Mouse (Mus musculus): Measurements from ENCODE around the gene Snf8. TPM values are rescaled to one million over a fixed set of nuclear protein-coding genes. Genes with fewer than 3 reads are reported as not detected.
A peak's percentile ranks its signal among the peaks of the same experiment; 100 is the strongest.

Snf8 gene
- polyA plus RNA-seq, 1 experiment from 2014 or later: 97.8 TPM

DNA sequence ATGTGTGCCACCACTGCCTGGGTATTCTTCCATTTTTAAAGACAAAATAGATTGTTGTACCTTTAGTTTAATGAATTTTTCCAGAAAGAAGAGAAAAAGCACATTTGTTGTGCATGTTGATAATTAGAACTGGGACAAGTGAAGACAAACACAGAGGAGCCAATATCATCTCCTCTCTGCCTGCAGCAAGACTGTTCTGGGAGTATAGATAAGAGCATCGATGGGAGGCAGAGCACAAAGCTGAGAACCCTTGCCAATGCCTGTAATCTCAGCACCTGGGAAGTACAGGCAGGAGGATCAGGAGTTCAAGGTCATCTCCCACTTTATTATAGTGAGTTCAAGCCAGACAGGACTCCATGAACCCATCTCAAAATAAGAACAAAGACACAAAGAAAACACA is 3.9 kb downstream of the Snf8 start:
- Histone ChIP-seq H3K4me3 (ENCODE audit: low read length) (no peak overlapping the region), H3K36me3 (ENCODE audit: control insufficient read depth, insufficient read depth, low read length) (peaks cover 5% of the 10 kb centered on the region; the same call in 1 of the 2 replicates), H3K4me2 (ENCODE audit: low read depth, low read length) (no peak overlapping the region), H3K27ac (ENCODE audit: low read length) (no peak overlapping the region), H3K27me3 (replicated peaks; ENCODE audit: control insufficient read depth, insufficient read depth, low read length) (no peaks in the 10 kb centered on the region), H3K9me3 (ENCODE audit: control insufficient read depth, low read length) (no peaks in the 10 kb centered on the region), H3K4me1 (ENCODE audit: control insufficient read depth, insufficient read depth, low read length) (peaks cover 10% of the 10 kb centered on the region), H3K9ac (ENCODE audit: low read depth, low read length) (no peak overlapping the region)
- ATAC-seq: no peak
- 63% methylated on average over 1 of the region's 1 CpGs for WGBS

DNA sequence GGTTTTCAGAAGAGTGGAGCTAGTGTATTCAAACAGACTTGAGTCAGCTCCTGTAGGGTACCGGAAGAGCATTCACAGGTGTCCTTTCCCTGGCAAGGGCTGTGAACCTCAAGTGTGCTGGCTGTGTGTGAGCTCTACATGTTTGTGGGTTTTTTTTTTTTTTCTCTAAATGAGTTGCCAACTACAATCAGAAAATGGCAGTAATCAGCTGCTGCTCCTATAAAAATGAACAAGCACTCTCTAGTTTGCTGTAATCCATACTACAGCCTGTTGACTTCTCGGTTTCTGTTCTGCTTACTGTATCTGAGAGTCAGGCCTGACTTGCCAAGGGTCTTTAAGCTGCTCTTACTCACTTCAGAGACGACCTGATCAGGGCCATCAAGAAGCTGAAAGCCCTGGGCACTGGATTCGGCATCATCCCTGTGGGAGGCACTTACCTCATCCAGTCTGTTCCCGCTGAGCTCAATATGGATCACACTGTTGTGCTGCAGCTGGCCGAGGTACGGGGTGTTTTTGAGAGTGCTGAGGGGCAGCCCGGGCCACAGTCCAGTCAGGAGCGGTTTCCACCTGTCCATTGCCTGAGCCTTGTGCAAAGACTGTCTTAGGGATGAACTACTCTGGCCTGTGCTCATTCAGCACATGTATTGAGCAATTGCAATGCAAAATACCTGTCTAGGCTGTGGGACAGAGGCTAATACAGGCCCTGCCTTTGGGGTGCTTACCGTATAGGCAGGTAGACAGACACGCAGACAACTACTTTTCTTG is 10.3 kb downstream of the Snf8 start:
- no peak overlapping the region for H3K9ac ChIP-seq (ENCODE audit: low read depth, low read length)
- ATAC-seq: no peak
- no peak overlapping the region for H3K4me2 ChIP-seq (ENCODE audit: low read depth, low read length)
- peaks cover 10% of the 10 kb centered on the region for H3K36me3 ChIP-seq (ENCODE audit: control insufficient read depth, insufficient read depth, low read length)
- H3K27ac ChIP-seq (ENCODE audit: low read length): no peak overlapping the region
- no peaks in the 10 kb centered on the region for H3K27me3 ChIP-seq (replicated peaks; ENCODE audit: control insufficient read depth, insufficient read depth, low read length)
- no peaks in the 10 kb centered on the region for H3K9me3 ChIP-seq (ENCODE audit: control insufficient read depth, low read length)
- no peaks in the 10 kb centered on the region for H3K4me1 ChIP-seq (ENCODE audit: control insufficient read depth, insufficient read depth, low read length)
- 89% methylated on average over 11 of the region's 11 CpGs for WGBS
- H3K4me3 ChIP-seq (ENCODE audit: low read length): no peak overlapping the region

DNA sequence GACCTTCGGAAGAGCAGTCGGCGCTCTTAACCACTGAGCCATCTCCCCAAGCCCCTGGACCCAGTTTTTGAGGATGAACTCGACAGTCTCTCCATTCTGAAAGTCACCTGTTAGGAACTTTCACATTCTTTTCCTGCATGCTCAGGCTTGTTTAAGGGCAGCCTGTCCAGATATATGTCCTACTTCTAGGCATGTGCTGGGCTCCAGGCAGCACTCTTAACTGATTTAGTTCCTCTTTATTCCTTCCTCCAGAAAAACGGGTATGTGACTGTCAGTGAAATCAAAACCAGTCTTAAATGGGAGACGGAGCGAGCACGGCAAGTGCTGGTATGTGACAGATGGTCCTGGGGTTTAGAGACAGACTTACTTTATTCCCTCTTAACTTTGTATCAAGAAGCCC is 11.3 kb downstream of the Snf8 start:
- 81% methylated on average over 8 of the region's 8 CpGs for WGBS
- Histone ChIP-seq H3K27ac (ENCODE audit: low read length) (no peak overlapping the region), H3K4me1 (ENCODE audit: control insufficient read depth, insufficient read depth, low read length) (no peaks in the 10 kb centered on the region), H3K4me3 (ENCODE audit: low read length) (no peak overlapping the region), H3K27me3 (replicated peaks; ENCODE audit: control insufficient read depth, insufficient read depth, low read length) (no peaks in the 10 kb centered on the region), H3K9me3 (ENCODE audit: control insufficient read depth, low read length) (no peaks in the 10 kb centered on the region), H3K9ac (ENCODE audit: low read depth, low read length) (no peak overlapping the region), H3K4me2 (ENCODE audit: low read depth, low read length) (no peak overlapping the region), H3K36me3 (ENCODE audit: control insufficient read depth, insufficient read depth, low read length) (peaks cover 17% of the 10 kb centered on the region)
- no peak for ATAC-seq

DNA sequence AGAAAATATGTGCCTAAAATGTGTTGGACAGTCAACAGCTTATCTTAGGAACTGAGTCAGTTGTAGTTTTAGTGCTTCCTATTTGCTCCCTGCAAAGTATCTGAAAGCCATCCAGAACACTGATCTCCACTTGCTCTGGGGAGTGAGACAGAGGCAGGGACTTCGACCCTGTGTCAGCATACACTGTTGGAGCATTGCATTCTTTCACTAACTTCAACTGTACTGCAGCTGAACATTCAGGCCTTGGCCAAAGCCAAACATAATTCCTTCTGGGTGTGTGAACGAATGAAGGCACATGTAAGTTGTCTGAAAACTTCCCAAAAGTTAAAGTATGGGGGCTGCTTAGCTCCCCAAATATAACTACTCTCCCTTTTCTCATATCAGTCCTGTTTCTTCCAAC is 12.1 kb downstream of the Snf8 start:
- WGBS: 70% methylated on average over 2 of the region's 2 CpGs
- no peak overlapping the region for H3K4me3 ChIP-seq (ENCODE audit: low read length)
- no peak overlapping the region for H3K9ac ChIP-seq (ENCODE audit: low read depth, low read length)
- no peak overlapping the region for H3K4me2 ChIP-seq (ENCODE audit: low read depth, low read length)
- peak overlapping the region; percentile 31 for H3K27ac ChIP-seq (ENCODE audit: low read length)
- H3K9me3 ChIP-seq (ENCODE audit: control insufficient read depth, low read length): no peaks in the 10 kb centered on the region
- H3K4me1 ChIP-seq (ENCODE audit: control insufficient read depth, insufficient read depth, low read length): no peaks in the 10 kb centered on the region
- H3K36me3 ChIP-seq (ENCODE audit: control insufficient read depth, insufficient read depth, low read length): peaks cover 20% of the 10 kb centered on the region
- ATAC-seq: 0 out of 2 replicates have a peak, but pooled peaks have one; percentile 56
- no peaks in the 10 kb centered on the region for H3K27me3 ChIP-seq (replicated peaks; ENCODE audit: control insufficient read depth, insufficient read depth, low read length)

DNA sequence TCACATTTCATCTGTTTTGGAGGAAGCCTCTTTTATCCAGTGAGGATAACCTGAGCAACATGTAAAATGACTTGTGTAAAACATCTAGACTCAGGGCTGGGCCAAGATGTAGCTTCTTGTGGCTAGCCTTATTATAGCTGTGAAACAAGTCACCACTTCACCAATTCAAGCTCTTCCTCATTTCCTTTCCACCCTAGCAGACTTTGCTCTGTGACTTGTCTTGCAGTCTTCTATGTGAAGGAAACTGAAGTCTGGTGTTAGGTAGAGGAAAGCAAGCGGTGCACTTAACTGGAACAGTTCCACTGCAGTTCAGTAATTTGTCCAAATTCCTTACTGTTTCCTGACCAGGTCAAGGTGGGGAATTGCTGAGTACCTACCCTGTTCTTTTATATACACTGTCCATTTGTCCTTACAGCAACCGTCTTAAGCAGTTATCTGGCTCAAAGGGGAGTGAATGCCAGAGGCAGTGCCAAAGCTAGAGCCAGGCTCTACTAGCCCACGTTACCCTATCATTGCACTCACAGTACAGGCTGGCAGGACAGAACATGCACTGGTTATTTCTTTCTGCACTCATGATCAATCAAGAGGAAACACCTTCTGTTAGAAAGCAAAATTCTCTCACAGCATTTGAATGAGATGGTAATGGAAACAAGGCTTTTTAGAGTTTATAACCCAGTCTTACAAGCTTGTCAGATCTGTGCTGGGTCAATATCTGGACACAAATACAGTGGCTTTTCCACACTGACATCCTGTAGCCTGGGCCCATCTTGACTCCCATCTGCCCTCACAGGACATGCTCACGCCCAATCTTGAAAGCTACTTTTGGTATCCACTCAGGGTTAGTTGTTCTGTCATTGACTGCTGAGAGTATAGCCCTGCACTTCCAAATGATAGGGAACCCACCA is 13.0 kb downstream of the Snf8 start:
- no peak for ATAC-seq
- H3K4me2 ChIP-seq (ENCODE audit: low read depth, low read length): no peak overlapping the region
- WGBS: 82% methylated on average over 4 of the region's 4 CpGs
- no peaks in the 10 kb centered on the region for H3K27me3 ChIP-seq (replicated peaks; ENCODE audit: control insufficient read depth, insufficient read depth, low read length)
- H3K4me3 ChIP-seq (ENCODE audit: low read length): no peak overlapping the region
- peak overlapping the region; percentile 35 for H3K27ac ChIP-seq (ENCODE audit: low read length)
- no peak overlapping the region for H3K9ac ChIP-seq (ENCODE audit: low read depth, low read length)
- peaks cover 20% of the 10 kb centered on the region for H3K36me3 ChIP-seq (ENCODE audit: control insufficient read depth, insufficient read depth, low read length)
- no peaks in the 10 kb centered on the region for H3K9me3 ChIP-seq (ENCODE audit: control insufficient read depth, low read length)
- H3K4me1 ChIP-seq (ENCODE audit: control insufficient read depth, insufficient read depth, low read length): no peaks in the 10 kb centered on the region

DNA sequence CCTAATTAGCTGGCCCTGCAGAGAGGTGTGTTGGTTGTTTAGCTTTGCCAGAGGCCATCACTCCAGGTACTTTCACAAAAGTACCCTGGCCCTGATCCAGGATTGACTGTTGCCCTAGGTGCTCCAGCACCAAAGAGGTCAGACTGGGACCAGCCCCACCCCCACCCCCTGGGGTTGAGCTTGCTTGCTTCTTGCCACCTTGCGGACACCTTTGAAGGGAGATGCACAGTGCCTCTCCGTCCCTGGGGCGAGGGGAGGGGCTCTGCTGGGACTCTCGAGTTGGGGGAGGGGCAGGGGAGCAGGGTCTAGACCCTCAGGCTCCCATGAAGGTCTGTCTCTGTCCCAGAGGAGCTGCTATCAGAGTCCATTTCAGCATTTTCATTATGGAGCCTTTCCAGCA is 15.3 kb downstream of the Snf8 start:
- no peak for ATAC-seq
- Histone ChIP-seq H3K4me1 (ENCODE audit: control insufficient read depth, insufficient read depth, low read length) (no peaks in the 10 kb centered on the region), H3K4me3 (ENCODE audit: low read length) (no peak overlapping the region)

DNA sequence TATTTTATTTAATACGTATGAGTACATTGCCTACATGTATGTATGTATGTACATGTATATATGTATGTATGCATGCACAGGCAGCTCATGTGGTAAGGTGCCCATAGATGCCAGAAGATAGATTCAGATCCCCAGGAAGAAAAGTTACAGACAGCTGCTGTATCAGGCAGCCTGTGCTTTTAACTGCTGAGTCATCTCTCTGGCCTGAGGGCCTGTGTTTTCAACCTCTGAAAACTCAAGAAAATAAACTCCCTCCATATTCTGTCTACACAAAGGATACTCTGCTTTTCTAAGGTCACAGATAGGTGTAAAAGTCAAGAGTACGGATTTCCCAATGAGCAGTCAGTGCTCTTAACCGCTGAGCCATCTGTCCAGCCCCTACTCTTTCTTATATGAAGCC is 16.2 kb downstream of the Snf8 start:
- Histone ChIP-seq H3K4me2 (ENCODE audit: low read depth, low read length) (no peak overlapping the region), H3K9me3 (ENCODE audit: control insufficient read depth, low read length) (no peaks in the 10 kb centered on the region), H3K27me3 (replicated peaks; ENCODE audit: control insufficient read depth, insufficient read depth, low read length) (no peaks in the 10 kb centered on the region), H3K9ac (ENCODE audit: low read depth, low read length) (no peak overlapping the region), H3K36me3 (ENCODE audit: control insufficient read depth, insufficient read depth, low read length) (peaks cover 25% of the 10 kb centered on the region), H3K4me1 (ENCODE audit: control insufficient read depth, insufficient read depth, low read length) (no peaks in the 10 kb centered on the region), H3K4me3 (ENCODE audit: low read length) (no peak overlapping the region), H3K27ac (ENCODE audit: low read length) (no peak overlapping the region)
- no peak for ATAC-seq
- WGBS: 94% methylated on average over 3 of the region's 3 CpGs

More for the DNA sequence above, 15.3 kb downstream of the Snf8 start:
- H3K36me3 ChIP-seq (ENCODE audit: control insufficient read depth, insufficient read depth, low read length): peaks cover 25% of the 10 kb centered on the region
- no peaks in the 10 kb centered on the region for H3K27me3 ChIP-seq (replicated peaks; ENCODE audit: control insufficient read depth, insufficient read depth, low read length)
- no peak overlapping the region for H3K27ac ChIP-seq (ENCODE audit: low read length)
- H3K4me2 ChIP-seq (ENCODE audit: low read depth, low read length): no peak overlapping the region
- no peaks in the 10 kb centered on the region for H3K9me3 ChIP-seq (ENCODE audit: control insufficient read depth, low read length)
- WGBS: 81% methylated on average over 4 of the region's 4 CpGs
- H3K9ac ChIP-seq (ENCODE audit: low read depth, low read length): no peak overlapping the region

DNA sequence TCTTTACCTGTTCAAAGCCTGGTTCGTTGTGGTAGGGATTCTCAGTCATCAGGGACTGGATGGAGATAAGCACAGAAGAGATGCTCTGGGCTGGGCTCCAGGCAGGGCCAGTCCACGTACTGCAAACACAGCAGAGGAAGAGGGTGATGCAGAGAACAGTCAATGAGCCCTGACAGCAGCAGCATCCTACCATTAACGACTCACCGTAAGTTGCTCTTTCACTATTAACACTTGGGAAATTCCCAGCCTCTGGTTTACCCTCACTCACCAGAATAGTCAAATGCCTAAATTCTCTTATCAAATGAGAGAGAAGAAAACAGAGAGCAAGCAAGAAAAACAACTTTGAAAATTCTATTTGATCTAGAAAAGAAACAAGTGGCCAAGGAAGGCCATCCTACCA is 23.6 kb downstream of the Snf8 start:
- no peaks in the 10 kb centered on the region for H3K27me3 ChIP-seq (replicated peaks; ENCODE audit: control insufficient read depth, insufficient read depth, low read length)
- ATAC-seq: no peak
- H3K9ac ChIP-seq (ENCODE audit: low read depth, low read length): no peak overlapping the region
- no peak overlapping the region for H3K27ac ChIP-seq (ENCODE audit: low read length)
- no peaks in the 10 kb centered on the region for H3K9me3 ChIP-seq (ENCODE audit: control insufficient read depth, low read length)
- peaks cover 6% of the 10 kb centered on the region for H3K4me1 ChIP-seq (ENCODE audit: control insufficient read depth, insufficient read depth, low read length)
- no peak overlapping the region for H3K4me2 ChIP-seq (ENCODE audit: low read depth, low read length)
- H3K4me3 ChIP-seq (ENCODE audit: low read length): no peak overlapping the region
- peaks cover 14% of the 10 kb centered on the region for H3K36me3 ChIP-seq (ENCODE audit: control insufficient read depth, insufficient read depth, low read length)
- WGBS: 84% methylated on average over 4 of the region's 4 CpGs

DNA sequence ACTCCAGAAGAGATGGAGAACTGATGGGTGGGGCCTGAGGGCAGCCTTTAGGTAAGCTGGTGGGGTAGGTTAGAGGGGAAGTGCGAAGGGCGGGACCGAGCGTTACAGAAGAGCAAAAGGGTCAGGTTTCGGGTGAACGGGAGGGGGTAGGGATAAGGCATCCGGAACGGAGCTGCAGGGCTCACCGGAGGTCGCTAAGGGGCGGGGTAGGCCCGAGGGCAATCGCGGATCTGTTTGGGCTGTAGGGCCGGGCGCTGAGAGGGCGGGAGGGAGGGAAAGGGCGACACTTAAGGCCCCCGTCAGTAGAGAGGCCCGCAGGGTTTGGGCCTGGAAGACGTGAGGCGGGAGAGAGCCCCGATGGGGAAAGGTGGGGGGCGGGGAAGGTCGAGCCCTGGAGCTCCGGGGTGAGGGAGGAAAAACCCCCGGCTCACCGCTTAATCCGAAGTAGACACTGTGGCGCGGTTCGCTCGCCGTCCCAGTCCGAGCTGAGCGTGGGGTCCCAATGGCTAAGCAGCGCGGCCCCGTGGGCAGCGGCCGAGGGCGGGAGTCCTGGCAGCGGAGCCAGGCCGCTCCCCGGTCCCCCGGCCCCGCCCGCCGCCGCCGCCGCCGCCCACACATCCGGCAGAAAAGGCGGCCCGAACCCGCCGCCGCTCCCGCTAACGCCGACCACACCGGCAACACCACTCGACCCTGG is 30.0 kb downstream of the Snf8 start:
- Histone ChIP-seq H3K27me3 (replicated peaks; ENCODE audit: control insufficient read depth, insufficient read depth, low read length) (no peaks in the 10 kb centered on the region), H3K4me1 (ENCODE audit: control insufficient read depth, insufficient read depth, low read length) (peaks cover 21% of the 10 kb centered on the region), H3K9me3 (ENCODE audit: control insufficient read depth, low read length) (no peaks in the 10 kb centered on the region), H3K27ac (ENCODE audit: low read length) (peak overlapping the region; percentile 87), H3K9ac (ENCODE audit: low read depth, low read length) (peak overlapping the region; percentile 90), H3K4me3 (ENCODE audit: low read length) (peak overlapping the region; percentile 93), H3K4me2 (ENCODE audit: low read depth, low read length) (peak overlapping the region; percentile 66), H3K36me3 (ENCODE audit: control insufficient read depth, insufficient read depth, low read length) (peaks cover 9% of the 10 kb centered on the region)
- under 1% methylated on average over 54 of the region's 64 CpGs for WGBS
- ATAC-seq: peak; percentile 73
